Mouse (Mus musculus): ENCODE results near the gene Slc12a3.

Gene Slc12a3

DNA sequence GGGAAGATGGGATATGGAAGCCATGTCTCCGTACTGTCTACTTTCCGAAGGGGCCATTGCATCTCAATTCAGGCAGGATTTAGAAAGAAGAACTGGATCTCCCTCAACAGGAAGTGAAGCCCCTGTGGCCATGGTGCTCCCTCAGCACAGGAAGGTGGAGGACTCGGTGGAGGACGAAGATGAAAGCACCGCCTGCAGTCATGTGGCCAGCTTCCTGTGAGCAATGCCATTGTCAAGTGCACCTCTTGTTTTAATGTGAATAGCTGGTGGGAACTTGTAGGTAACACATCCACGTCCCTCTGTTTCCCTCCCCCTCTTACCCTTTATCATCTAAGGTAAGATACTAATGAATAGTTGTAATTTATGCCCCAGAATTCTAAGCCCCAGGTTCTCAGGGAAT is 69.6 kb downstream of the Slc12a3 start:
- in situ Hi-C loops (cut with MboI, MseI): no loop called here

GRCm38 (mm10) chr8:94399361-94399953 is 70.5 kb downstream of the Slc12a3 start:
- in situ Hi-C loops (cut with MboI, MseI): no loop called here

- in situ Hi-C loops (cut with MboI, MseI): loop anchor here (5.0 kb wide), 1 partner anchor 58 kb away; no protein-coding TSS in a partner anchor
Observed at GRCm38 (mm10) chr8:94399957-94400356, 71.0 kb downstream of the Slc12a3 start.

DNA sequence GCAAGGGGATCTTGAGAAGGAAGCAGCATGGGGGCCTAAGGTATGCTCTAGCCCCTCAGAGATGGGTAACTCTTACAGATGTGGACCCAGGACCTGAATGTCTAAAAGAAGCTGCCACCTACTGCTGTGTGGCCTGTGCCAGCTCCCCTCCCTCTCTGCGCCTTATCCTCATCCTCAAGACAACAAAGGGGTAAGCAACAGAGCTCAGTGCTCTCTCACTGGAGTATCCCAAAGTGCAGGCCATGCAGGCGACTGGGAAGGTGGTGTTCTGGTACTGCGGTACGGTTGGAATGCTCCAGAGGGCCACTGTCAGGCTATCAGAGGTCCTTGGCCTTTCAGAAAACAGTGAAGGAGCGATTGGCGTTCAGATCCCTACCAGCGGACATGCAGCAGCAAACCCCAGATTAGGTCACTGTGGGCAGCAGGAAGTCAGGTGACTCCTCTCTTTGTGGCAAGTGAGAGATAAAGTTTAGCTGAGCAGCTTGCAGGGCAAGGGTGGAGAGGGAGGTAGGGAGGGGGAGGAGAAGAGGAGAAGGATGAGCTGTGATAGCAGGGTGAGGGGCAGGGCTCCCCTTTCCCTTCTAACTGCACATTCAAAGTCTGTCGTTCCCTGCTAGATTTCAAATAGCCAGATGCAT is 79.6 kb downstream of the Slc12a3 start:
- in situ Hi-C loops (cut with MboI, MseI): no loop called here

DNA sequence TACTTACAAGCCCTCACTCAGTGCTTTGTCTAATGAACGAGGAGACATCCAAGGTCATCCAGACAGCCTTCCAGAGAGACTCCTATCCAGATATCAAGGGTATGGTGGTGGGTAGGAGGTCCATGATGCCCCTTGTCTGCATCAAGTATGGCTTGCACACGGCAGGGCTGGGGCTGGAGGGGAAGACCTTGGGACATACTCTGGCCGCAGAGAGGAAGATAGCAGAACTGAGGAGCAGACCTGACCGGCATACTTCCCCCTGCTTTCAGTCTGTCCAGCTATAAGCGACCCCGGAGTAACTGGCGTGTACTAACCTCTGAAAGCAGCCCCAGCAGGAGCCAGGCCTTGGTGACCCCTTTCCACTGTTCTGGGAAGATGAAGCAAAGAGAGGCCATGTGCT is 80.5 kb downstream of the Slc12a3 start:
- in situ Hi-C loops (cut with MboI, MseI): no loop called here

DNA sequence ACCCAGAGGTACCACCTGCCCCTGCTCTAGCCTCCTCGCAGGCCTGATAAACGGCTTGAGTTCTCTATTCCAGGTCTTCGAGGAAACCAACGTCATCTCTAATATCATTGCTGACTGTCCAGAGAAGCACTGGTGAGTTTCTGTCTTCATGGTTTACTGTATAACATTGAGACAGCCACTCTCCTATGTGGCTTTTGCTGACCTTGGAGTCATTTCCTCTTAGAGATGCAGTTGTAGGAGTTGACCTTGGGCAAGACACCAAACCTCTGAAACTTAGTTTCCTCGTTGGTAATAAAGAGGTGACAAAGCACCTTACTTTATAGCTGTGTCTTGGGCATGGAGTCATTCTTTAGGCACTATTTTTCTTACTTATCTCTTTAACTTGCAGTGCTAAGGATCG is 83.5 kb downstream of the Slc12a3 start:
- in situ Hi-C loops (cut with MboI, MseI): loop anchor here (5.0 kb wide), 1 partner anchor 45 kb away; no protein-coding TSS in a partner anchor

DNA sequence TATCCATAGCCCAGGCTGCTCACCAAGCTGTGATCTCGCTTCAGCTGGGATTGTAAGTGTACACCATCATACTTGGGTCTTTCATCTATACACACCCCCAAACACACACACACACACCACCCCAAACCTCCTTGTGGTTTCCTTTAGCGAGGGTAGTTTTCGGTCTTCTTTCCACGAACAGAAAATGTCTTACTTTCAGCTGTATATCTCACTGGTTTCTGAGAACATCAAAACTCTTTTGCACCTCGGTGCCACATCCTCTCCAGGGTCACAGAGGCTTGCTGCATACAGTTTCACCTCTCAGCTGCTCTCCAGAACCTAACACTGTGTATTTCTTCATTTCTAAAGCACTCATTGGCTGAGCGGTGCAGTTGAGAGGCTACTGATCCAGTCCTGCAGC is 84.5 kb downstream of the Slc12a3 start:
- in situ Hi-C loops (cut with MboI, MseI): loop anchor here (5.0 kb wide), 1 partner anchor 44 kb away; no protein-coding TSS in a partner anchor

DNA sequence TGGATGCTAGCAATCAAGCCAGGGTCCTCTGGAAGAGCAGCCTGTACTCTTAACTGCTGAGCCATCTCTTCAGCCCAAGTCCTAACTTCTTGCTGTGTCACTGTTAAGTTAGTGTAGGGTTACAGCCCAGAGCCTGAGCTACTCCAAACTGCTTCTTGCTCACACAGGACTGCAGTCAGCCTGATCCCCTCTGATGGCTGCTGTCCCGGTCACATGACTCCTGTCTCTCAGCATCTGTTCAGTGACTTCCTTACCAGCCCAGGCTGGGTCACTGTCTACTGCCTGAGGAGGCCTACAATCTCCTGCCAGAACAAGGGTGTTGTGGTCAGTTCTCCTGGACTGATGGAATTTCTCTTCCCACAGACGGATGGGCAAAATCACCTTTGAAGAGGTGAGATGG is 86.2 kb downstream of the Slc12a3 start:
- in situ Hi-C loops (cut with MboI, MseI): no loop called here
